Mouse (Mus musculus) embryo, embryonic 10.5 days (tissue): ENCODE results near the gene Hjurp.

Source experiments
- DNase-seq: peaks from one replicate; pipeline ENCODE4 v3.0.0-alpha.2; 2015; ENCODE audit warnings: low spot score

Gene Hjurp

GRCm38 (mm10) chr1:88261706-88262105, 15.7 kb downstream of the Hjurp start:
- no peak for DNase-seq

- no peak for DNase-seq
These were observed 16.6 kb downstream of the Hjurp start for GRCm38 (mm10) chr1:88260604-88261377.

- no peak for DNase-seq
These were observed 17.3 kb downstream of the Hjurp start for GRCm38 (mm10) chr1:88260114-88260513.

- no peak for DNase-seq
These were observed 17.8 kb downstream of the Hjurp start for GRCm38 (mm10) chr1:88259643-88260024.

GRCm38 (mm10) chr1:88258881-88259642, 18.4 kb downstream of the Hjurp start:
- DNase-seq: no peak

GRCm38 (mm10) chr1:88258361-88258760, 19.1 kb downstream of the Hjurp start:
- DNase-seq: no peak

GRCm38 (mm10) chr1:88257681-88258080, 19.8 kb downstream of the Hjurp start:
- no peak for DNase-seq

GRCm38 (mm10) chr1:88256886-88257663, 20.4 kb downstream of the Hjurp start:
- DNase-seq: no peak

- DNase-seq: no peak
These were observed 21.3 kb downstream of the Hjurp start for GRCm38 (mm10) chr1:88255989-88256754.

- DNase-seq: no peak
These were observed 22.0 kb downstream of the Hjurp start for GRCm38 (mm10) chr1:88255466-88255857.

- no peak for DNase-seq
These were observed 22.5 kb downstream of the Hjurp start for GRCm38 (mm10) chr1:88254793-88255465.

GRCm38 (mm10) chr1:88253540-88253939, 23.9 kb downstream of the Hjurp start:
- DNase-seq: no peak

GRCm38 (mm10) chr1:88253106-88253505, 24.3 kb downstream of the Hjurp start:
- no peak for DNase-seq

GRCm38 (mm10) chr1:88250023-88250422, 27.4 kb downstream of the Hjurp start:
- DNase-seq: no peak

GRCm38 (mm10) chr1:88249596-88249995, 27.8 kb downstream of the Hjurp start:
- DNase-seq: no peak

GRCm38 (mm10) chr1:88248658-88249057, 28.8 kb downstream of the Hjurp start:
- no peak for DNase-seq

- no peak for DNase-seq
These were observed 29.8 kb downstream of the Hjurp start for GRCm38 (mm10) chr1:88247660-88248059.

- no peak for DNase-seq
These were observed 31.0 kb downstream of the Hjurp start for GRCm38 (mm10) chr1:88246386-88246785.

- DNase-seq: no peak
These were observed 31.6 kb downstream of the Hjurp start for GRCm38 (mm10) chr1:88245881-88246280.

GRCm38 (mm10) chr1:88243861-88244260, 33.6 kb downstream of the Hjurp start:
- no peak for DNase-seq

- DNase-seq: no peak
These were observed 36.9 kb downstream of the Hjurp start for GRCm38 (mm10) chr1:88240579-88240978.
